Mouse (Mus musculus) natural killer cell, adult 2 months (primary cell): ENCODE data around the gene Mbl2.
"Not testable (repeated sequence)": the region's sequence is repeated elsewhere in the genome, so short reads cannot be mapped to it uniquely, and the experiment has no call there.

Source experiments
- DNase-seq, 2 experiments: peaks; one replicate each; pipeline ENCODE4 v3.0.0; 2022; ENCODE audit warnings: low spot score in 2 of 2

Mbl2 gene

DNA sequence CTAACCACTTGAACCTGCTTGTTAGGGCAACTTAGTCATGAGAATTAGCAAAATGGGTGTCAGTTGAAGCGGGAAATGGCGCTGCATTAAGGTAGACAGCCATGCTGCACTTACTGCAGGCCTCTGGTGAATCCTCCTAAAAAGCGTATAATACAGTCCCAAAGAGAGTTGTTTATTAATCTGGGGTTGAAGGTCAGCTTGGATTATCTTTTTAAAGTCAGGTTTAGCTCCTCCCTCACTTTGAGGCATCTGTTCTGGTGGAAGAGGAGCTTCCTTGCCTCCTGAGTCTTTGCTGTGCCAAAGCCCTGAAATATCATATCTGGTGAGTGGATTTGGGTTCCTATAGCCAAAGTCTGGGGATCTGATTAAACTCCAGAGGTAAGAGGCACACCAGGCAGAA lies at the start of gene Mbl2:
Gene Mbl2, plus strand, starts transcription at position 252 of the 400 bp plus-strand sequence.
- DNase-seq: no peak

- no peak for DNase-seq
These were observed 47.2 kb upstream of the Mbl2 start for GRCm38 (mm10) chr19:30185536-30185935.

DNA sequence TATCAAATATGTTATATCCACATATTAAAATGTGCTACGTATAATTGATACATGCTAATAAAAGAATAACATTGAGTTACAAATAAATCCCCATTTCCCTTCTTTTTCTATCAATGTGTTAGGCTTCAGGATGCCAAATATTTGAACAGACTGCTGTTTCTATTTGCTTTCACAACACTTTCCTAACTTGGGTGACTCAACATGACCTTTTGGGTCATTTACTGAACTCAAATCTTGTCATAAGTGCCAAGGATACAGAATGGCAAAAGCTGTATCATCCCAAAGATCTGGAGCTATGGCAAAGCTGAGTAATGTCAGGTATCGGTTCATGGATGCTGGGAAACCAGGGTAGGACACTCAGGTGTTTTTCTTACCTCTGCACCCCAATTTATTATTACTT lies 45.5 kb upstream of the Mbl2 start:
- no peak for DNase-seq

- no peak for DNase-seq
These were observed 37.7 kb upstream of the Mbl2 start for GRCm38 (mm10) chr19:30194999-30195398.

- DNase-seq: no peak
These were observed 30.6 kb upstream of the Mbl2 start for GRCm38 (mm10) chr19:30202177-30202576.

GRCm38 (mm10) chr19:30205159-30205816 lies 27.5 kb upstream of the Mbl2 start:
- DNase-seq: no peak

DNA sequence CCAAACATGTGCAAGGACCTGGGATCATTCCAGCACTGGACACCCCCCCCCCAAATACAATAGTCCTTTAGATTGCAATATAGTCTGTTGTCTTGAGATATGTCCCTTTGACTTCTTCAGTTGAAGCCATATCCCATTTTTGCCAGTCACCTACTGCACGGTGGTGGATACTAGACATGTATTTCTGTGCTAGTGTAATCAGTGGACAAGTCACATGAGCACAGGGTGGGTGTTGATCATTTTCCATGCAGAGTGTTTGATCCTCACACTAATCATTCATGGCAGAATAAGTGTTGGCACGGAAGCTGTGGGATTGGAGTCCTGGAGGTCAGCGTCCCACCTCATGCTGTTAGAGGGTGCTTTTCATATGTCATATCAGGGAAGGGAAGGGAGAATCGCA lies 26.9 kb upstream of the Mbl2 start:
- DNase-seq: no peak

- DNase-seq: no peak
These were observed 25.8 kb upstream of the Mbl2 start for GRCm38 (mm10) chr19:30206981-30207380.

GRCm38 (mm10) chr19:30209006-30209405 lies 23.7 kb upstream of the Mbl2 start:
- not testable (repeated sequence) for DNase-seq

GRCm38 (mm10) chr19:30214026-30214425 lies 18.7 kb upstream of the Mbl2 start:
- DNase-seq: no peak

- not testable (repeated sequence) for DNase-seq
These were observed 17.0 kb upstream of the Mbl2 start for GRCm38 (mm10) chr19:30215736-30216135.

DNA sequence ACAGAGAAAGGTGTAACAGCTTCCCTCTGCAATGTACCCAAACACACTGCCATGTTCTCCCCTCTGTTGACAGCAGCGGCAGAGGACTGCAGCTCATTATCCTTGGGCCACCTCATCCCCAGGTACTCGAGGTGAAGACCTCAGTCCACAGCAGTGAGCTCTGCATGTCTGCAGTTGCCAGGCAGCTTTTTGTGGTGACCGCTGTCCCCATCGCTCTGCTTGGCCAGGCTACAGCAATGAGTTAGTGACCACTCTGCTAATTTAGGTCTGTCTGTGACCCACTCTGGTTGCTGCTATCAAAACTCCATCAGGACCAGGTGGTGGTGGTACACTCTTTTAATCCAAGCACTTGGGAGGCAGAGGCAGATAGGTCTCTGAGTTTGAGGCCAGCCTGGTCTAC lies 16.6 kb upstream of the Mbl2 start:
- no peak for DNase-seq

- no peak for DNase-seq
These were observed 15.4 kb upstream of the Mbl2 start for GRCm38 (mm10) chr19:30217335-30217734.

DNA sequence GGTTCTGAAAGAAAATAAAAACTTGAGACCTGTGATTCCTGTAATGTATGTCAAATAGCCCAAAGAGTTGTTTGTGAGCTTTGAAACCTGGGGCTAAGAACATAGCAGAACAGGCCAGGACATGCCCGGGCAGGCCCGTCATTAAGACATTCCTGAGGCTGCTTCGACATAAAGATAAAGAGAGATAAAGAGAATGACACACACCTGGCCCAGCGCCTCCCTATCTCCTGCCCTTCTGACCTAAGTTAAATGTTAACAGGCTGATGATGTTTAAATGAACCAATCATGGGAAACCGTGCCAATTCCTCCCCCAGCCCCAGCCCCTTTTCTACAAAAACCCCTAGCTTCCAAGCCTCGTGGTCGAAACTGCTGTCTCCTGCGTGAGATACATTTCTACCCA lies 10.1 kb upstream of the Mbl2 start:
- not testable (repeated sequence) for DNase-seq

DNA sequence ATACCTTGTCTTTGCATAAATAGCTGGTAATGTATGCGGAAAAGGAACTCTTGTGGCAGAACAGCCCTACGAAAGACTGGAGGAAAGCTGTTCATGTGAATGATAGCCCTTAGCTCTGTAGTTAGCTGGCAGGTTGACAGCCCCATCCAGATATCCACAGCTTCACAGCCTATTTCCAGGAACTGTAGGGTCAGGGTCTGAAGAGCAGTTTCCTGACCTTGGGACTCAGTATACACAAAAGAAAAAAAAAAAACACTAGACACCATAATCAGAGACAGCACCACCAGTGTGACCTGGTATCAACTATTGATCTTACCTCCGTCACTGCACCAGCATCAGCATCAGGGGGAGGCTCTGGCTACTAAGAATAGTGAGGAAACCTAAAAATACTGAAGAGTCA lies 3.3 kb upstream of the Mbl2 start:
- DNase-seq: no peak

GRCm38 (mm10) chr19:30234416-30234815 lies 1.7 kb downstream of the Mbl2 start:
- no peak for DNase-seq

DNA sequence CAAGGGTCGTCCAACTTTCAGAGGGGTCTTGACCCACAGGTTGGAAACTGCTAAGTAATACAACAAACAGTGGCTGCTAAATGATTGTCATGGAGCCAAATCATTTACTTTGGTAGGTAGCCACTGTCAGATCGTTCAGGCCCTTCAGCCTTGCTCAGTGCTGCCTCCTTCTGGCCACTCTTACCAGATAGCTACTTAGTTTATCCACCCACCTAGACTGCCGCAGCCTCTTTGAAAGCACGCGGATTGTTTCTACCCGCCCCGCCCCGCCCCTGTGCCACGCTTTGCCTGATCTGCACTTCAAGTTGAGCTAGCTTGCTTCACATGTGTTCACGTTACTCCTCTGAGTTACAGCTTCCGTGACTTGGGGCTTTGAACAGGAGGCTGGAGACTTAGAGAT lies 14.6 kb downstream of the Mbl2 start:
- no peak for DNase-seq

DNA sequence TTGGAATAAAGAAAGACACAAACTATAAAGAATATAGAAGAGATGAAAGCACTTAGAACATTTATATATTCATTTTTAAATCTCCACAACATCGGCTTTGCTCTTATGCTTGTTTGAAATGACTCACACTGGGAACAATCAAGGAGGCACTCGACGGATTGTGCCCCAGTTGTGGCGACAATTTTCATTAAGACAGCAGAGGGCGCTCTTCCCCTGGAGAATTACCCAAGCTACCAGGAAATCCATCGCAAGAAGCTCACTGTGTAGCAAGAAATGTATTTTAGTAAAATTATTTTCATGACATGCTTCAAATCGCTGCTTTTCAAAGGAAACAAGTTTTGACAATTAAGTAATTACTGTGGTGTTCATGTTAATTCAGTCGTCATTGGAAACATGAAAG lies 16.1 kb downstream of the Mbl2 start:
- DNase-seq: peak in 1 of 2 experiments; percentile 5

GRCm38 (mm10) chr19:30252253-30252652 lies 19.5 kb downstream of the Mbl2 start:
- no peak for DNase-seq

DNA sequence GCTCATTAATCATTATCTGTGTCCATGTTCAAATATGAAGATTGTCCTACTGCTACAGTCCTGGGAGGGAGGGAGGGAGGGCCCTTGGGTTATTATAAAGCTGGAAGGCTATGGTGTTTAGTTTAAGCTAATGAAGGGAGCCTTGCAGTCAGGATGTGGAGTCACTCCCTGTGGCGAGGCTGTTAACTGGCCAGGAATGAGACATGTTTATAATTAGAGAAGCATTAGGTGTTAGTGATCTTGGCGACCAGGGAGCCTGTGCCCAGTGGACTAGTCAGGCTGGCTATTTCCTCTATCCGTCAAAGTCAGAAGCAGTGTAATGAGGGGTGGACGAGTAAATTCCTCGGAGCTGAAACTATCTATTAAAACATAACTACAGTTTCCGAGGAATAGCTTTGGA lies 23.6 kb downstream of the Mbl2 start:
- no peak for DNase-seq

DNA sequence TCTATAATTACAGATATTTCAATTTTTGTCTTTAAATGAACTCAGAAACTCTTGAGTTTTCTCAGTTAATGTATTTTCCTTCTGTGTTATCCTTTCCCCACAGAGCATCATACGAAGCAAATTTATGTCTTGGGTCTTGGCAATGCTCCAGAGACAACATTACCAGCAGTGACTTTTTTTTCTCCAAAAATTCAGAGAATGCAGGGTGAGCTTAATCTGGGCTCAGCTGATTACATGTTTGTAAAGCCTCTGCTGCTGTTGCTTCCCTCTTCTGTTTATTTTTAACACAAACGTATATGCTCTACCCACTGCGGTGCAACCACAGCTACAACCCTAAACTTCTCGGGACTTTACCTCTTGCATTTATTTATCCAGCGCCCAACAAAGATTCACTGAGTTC lies 48.4 kb downstream of the Mbl2 start:
- no peak for DNase-seq

DNA sequence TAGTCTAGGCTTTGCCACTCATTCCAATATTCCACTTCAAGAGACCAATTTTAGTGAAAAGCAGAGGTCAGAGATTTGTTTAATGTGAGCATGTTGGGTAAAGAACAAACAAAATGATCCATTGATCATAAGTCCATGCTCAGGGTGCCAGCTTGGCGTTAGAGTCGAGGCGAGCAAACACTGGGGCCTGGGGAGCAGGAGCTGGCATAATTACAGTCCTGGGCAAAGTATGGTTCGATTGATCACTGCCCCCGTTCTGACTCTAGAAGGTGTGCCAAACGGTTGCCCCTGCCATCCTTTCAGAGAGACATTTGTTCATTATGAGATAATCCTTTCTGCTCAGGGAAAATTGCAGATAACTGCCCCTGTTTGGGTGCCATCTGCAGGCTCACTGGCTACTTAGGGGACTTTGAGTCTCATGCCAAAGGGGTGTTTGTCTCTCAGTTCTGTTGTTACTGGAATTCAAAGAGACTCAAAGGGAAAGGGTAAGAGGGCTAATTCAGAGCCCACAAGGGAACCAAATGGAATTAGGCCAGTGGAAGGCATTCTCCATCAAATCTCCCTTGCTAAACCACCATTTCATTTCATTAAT lies 55.3 kb downstream of the Mbl2 start:
- DNase-seq: no peak
